Mouse (Mus musculus) lung, postnatal 0 days (tissue): ENCODE data around the gene Gsdme.

Experiments
- CTCF ChIP-seq: IDR thresholded peaks from 2 replicates; pipeline ENCODE4 v1.5.1; 2016; ENCODE audit warnings: antibody characterized with exemption, mild to moderate bottlenecking
- EP300 ChIP-seq: IDR thresholded peaks from 2 replicates; pipeline ENCODE4 v1.6.1; 2016; ENCODE audit warnings: antibody characterized with exemption, mild to moderate bottlenecking, control low read depth

- TF ChIP-seq CTCF (no peak), EP300 (no peak)
Observed at GRCm38 (mm10) chr6:50244967-50245366, 18.7 kb downstream of the Gsdme start.
